Mouse (Mus musculus) thymus, adult 2 months (tissue): Measurements from ENCODE around the gene Rpap2.

Experiments
- CTCF ChIP-seq: fragments of 200-500 bp; IDR thresholded peaks from 2 replicates; pipeline ENCODE4 v1.5.1; 2012; ENCODE audit warnings: mild to moderate bottlenecking, control low read depth, low read length, moderate library complexity, borderline replicate concordance; ENCODE audit not compliant: control insufficient read depth, poor library complexity, insufficient read depth; ENCODE audit errors: extremely low read depth
- POLR2A ChIP-seq: fragments of 200-500 bp; IDR thresholded peaks from 2 replicates; pipeline ENCODE4 v1.6.1; 2012; ENCODE audit warnings: mild to moderate bottlenecking, low read length, control low read depth, moderate library complexity; ENCODE audit not compliant: control insufficient read depth, poor library complexity, insufficient read depth; ENCODE audit errors: extremely low read depth

DNA sequence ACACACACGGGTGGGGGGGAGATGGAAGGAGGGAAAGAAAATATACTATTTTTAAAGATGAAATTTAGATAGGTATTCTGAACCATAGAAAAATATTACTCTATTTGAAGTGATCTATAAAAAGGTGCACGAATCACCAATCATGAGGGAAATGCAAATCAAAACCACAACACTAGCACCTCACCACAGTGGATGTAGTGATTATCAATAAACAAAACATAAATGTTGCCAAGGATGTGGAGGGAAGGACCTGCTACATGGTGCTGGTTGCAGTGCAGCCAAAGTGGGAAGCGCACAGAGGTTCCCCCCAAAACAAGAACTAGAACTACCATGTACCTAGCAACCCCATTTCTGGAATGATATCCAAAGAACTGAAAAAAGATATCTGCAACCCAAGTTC lies 97.8 kb downstream of the Rpap2 start:
- TF ChIP-seq CTCF: no peak
- no peak for TF ChIP-seq POLR2A
